Mouse (Mus musculus): ENCODE measurements around the gene Snupn. TPM values are rescaled to one million over a fixed set of nuclear protein-coding genes. Genes with fewer than 3 reads are reported as not detected.

Gene Snupn
- polyA plus RNA-seq, 1 experiment from 2014 or later = 16.5 TPM

GRCm38 (mm10) chr9:57003011-57003410 lies 52.3 kb downstream of the Snupn start:
- no peak overlapping the region for H3K27ac ChIP-seq (ENCODE audit: low read depth)
- no peak overlapping the region for H3K9ac ChIP-seq (ENCODE audit: low read length)
- no peak for DNase-seq (ENCODE audit: low spot score)
- WGBS = 58% methylated on average over 4 of the region's 4 CpGs
- H3K4me2 ChIP-seq (ENCODE audit: low read length) = no peak overlapping the region
- no peaks in the 10 kb centered on the region for H3K36me3 ChIP-seq (ENCODE audit: control insufficient read depth, insufficient read depth, low read length)
- no peak overlapping the region for H3K4me3 ChIP-seq (ENCODE audit: low read depth, low read length)
- no peaks in the 10 kb centered on the region for H3K9me3 ChIP-seq (ENCODE audit: control insufficient read depth, low read length)
- ATAC-seq (replicated peaks; ENCODE audit: low FRiP score, low TSS enrichment, low read depth) = no peak
- H3K4me1 ChIP-seq (replicated peaks; ENCODE audit: control insufficient read depth, insufficient read depth, low read length) = no peaks in the 10 kb centered on the region
- H3K27me3 ChIP-seq (replicated peaks; ENCODE audit: control insufficient read depth, insufficient read depth, low read length) = no peaks in the 10 kb centered on the region

DNA sequence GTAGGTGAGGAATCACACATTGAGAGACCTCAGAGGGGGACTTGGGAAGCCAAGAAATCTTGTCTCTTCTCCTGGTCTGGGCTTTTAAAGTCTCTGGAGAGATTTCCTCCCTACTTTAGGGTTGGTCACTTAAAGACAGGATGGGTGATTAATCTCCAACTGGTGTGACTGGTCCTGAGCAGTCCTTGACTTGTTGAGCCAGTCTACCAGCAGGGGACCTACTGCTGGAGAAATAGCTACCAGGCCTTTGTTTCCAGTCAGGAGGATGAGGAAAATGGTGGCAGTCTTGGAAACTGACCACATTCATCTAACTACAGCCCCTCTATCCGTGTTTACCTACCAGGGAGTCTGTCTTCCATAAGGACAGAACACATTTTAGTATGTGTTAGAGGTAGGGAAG lies 61.7 kb downstream of the Snupn start:
- no peak overlapping the region for H3K4me2 ChIP-seq (ENCODE audit: low read length)
- no peaks in the 10 kb centered on the region for H3K9me3 ChIP-seq (ENCODE audit: control insufficient read depth, low read length)
- H3K4me3 ChIP-seq (ENCODE audit: low read depth, low read length) = no peak overlapping the region
- 60% methylated on average over 1 of the region's 1 CpGs for WGBS
- no peaks in the 10 kb centered on the region for H3K36me3 ChIP-seq (ENCODE audit: control insufficient read depth, insufficient read depth, low read length)
- DNase-seq (ENCODE audit: low spot score) (peak; percentile 24), ATAC-seq (replicated peaks; ENCODE audit: low FRiP score, low TSS enrichment, low read depth) (no peak)
- no peak overlapping the region for H3K9ac ChIP-seq (ENCODE audit: low read length)
- no peaks in the 10 kb centered on the region for H3K4me1 ChIP-seq (replicated peaks; ENCODE audit: control insufficient read depth, insufficient read depth, low read length)
- H3K27me3 ChIP-seq (replicated peaks; ENCODE audit: control insufficient read depth, insufficient read depth, low read length) = no peaks in the 10 kb centered on the region
- H3K27ac ChIP-seq (ENCODE audit: low read depth) = no peak overlapping the region

DNA sequence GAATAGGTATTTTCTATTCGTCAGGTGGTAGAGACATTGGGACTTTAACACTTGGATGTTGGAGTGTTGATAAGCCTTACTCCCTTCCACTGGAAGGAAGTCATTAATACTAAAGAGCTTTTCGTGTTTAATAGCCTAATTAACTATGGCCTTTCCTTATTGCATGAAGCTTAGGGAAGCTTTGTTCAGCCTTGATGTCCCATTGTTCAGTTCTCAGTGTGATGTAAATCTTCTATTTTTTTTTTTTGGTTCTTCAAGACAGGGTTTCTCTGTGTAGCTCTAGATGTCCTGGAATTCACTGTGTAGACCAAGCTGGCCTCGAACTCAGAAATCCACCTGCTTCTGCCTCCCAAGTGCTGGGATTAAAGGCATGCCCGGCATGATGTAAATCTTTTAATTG lies 62.2 kb downstream of the Snupn start:
- Histone ChIP-seq H3K4me1 (replicated peaks; ENCODE audit: control insufficient read depth, insufficient read depth, low read length) (no peaks in the 10 kb centered on the region), H3K27ac (ENCODE audit: low read depth) (no peak overlapping the region), H3K9me3 (ENCODE audit: control insufficient read depth, low read length) (no peaks in the 10 kb centered on the region), H3K27me3 (replicated peaks; ENCODE audit: control insufficient read depth, insufficient read depth, low read length) (no peaks in the 10 kb centered on the region), H3K4me2 (ENCODE audit: low read length) (no peak overlapping the region), H3K4me3 (ENCODE audit: low read depth, low read length) (no peak overlapping the region), H3K36me3 (ENCODE audit: control insufficient read depth, insufficient read depth, low read length) (no peaks in the 10 kb centered on the region), H3K9ac (ENCODE audit: low read length) (no peak overlapping the region)
- WGBS = 90% methylated on average over 4 of the region's 4 CpGs
- DNase-seq (ENCODE audit: low spot score) (no peak), ATAC-seq (replicated peaks; ENCODE audit: low FRiP score, low TSS enrichment, low read depth) (no peak)

GRCm38 (mm10) chr9:57013756-57014155 lies 63.1 kb downstream of the Snupn start:
- Histone ChIP-seq H3K9ac (ENCODE audit: low read length) (no peak overlapping the region), H3K36me3 (ENCODE audit: control insufficient read depth, insufficient read depth, low read length) (no peaks in the 10 kb centered on the region), H3K4me3 (ENCODE audit: low read depth, low read length) (no peak overlapping the region), H3K27ac (ENCODE audit: low read depth) (no peak overlapping the region), H3K4me2 (ENCODE audit: low read length) (no peak overlapping the region), H3K4me1 (replicated peaks; ENCODE audit: control insufficient read depth, insufficient read depth, low read length) (no peaks in the 10 kb centered on the region), H3K27me3 (replicated peaks; ENCODE audit: control insufficient read depth, insufficient read depth, low read length) (no peaks in the 10 kb centered on the region), H3K9me3 (ENCODE audit: control insufficient read depth, low read length) (no peaks in the 10 kb centered on the region)
- WGBS = 91% methylated on average over 1 of the region's 1 CpGs
- no peak for ATAC-seq (replicated peaks; ENCODE audit: low FRiP score, low TSS enrichment, low read depth)
- DNase-seq (ENCODE audit: low spot score) = no peak

DNA sequence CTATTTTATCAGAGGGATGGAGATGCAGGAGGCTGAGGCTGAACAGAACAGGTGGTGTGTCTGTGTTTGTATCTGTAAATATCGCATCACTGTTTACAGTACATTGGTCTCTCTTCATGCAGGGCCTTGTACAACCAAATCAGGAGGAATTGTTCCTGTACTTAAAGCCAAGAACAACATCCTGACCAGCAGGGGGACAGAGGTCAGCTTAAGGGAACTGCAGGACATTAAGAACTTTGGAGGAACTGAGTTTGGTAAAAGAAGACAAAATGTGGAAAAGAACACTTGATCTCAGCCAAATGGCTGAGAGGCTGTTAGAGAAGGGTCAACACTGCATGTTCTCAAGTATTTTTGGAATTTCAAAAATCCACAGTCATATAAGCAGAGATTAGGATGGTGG lies 64.1 kb downstream of the Snupn start:
- Histone ChIP-seq H3K9me3 (ENCODE audit: control insufficient read depth, low read length) (no peaks in the 10 kb centered on the region), H3K27ac (ENCODE audit: low read depth) (no peak overlapping the region), H3K4me2 (ENCODE audit: low read length) (no peak overlapping the region), H3K4me1 (replicated peaks; ENCODE audit: control insufficient read depth, insufficient read depth, low read length) (no peaks in the 10 kb centered on the region), H3K36me3 (ENCODE audit: control insufficient read depth, insufficient read depth, low read length) (peaks cover under 1% of the 10 kb centered on the region; the same call in 1 of the 2 replicates), H3K9ac (ENCODE audit: low read length) (no peak overlapping the region), H3K27me3 (replicated peaks; ENCODE audit: control insufficient read depth, insufficient read depth, low read length) (no peaks in the 10 kb centered on the region), H3K4me3 (ENCODE audit: low read depth, low read length) (no peak overlapping the region)
- peak; percentile 6 for DNase-seq (ENCODE audit: low spot score)
- WGBS = 66% methylated on average over 1 of the region's 1 CpGs
- no peak for ATAC-seq (replicated peaks; ENCODE audit: low FRiP score, low TSS enrichment, low read depth)

DNA sequence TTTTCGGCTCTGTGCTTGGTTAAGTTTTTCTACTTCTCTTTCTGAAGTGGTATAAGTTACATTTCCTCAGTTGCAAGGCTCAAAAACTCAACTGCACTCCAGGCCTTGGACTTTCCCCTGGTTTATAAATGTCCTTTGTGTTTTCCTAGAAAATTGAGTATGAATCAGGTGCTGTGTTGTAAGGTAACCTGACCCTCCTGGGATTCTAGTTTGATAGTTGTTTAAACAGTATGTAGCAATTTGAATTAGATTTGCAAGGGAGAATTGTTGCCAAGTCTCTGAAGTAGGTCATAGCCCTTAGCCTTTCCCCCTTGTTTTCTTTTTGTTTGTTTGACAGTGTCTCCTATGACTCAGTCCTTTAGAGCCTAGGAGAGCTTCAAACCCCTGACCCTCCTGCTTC lies 67.0 kb downstream of the Snupn start:
- Histone ChIP-seq H3K27ac (ENCODE audit: low read depth) (no peak overlapping the region), H3K27me3 (replicated peaks; ENCODE audit: control insufficient read depth, insufficient read depth, low read length) (no peaks in the 10 kb centered on the region), H3K9me3 (ENCODE audit: control insufficient read depth, low read length) (no peaks in the 10 kb centered on the region), H3K4me1 (replicated peaks; ENCODE audit: control insufficient read depth, insufficient read depth, low read length) (no peaks in the 10 kb centered on the region), H3K4me3 (ENCODE audit: low read depth, low read length) (no peak overlapping the region), H3K36me3 (ENCODE audit: control insufficient read depth, insufficient read depth, low read length) (peaks cover 15% of the 10 kb centered on the region), H3K9ac (ENCODE audit: low read length) (no peak overlapping the region), H3K4me2 (ENCODE audit: low read length) (no peak overlapping the region)
- WGBS = 100% methylated on average over 1 of the region's 1 CpGs
- no peak for DNase-seq (ENCODE audit: low spot score)
- no peak for ATAC-seq (replicated peaks; ENCODE audit: low FRiP score, low TSS enrichment, low read depth)

DNA sequence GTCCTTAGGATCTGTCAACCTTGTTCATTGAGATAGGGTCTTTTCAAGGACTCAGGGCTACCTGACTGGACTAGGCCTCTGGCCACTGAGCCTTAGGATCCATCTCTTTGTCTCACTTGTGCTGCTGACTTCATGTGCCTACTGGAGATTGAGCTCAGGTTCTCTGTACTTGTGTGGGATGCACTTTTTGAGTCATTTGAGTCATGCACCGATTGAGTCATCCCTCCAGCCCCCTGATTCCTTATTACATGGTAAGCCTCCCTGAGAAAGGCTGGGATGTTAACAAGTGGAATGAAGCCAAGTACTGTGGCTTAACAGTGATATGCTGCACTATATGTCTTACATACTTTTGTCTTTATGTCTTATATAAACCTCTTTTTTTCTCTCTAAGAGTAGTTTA lies 81.1 kb downstream of the Snupn start:
- Histone ChIP-seq H3K4me2 (ENCODE audit: low read length) (no peak overlapping the region), H3K9me3 (ENCODE audit: control insufficient read depth, low read length) (no peaks in the 10 kb centered on the region), H3K36me3 (ENCODE audit: control insufficient read depth, insufficient read depth, low read length) (peaks cover 58% of the 10 kb centered on the region), H3K4me3 (ENCODE audit: low read depth, low read length) (no peak overlapping the region), H3K9ac (ENCODE audit: low read length) (no peak overlapping the region), H3K27me3 (replicated peaks; ENCODE audit: control insufficient read depth, insufficient read depth, low read length) (no peaks in the 10 kb centered on the region), H3K27ac (ENCODE audit: low read depth) (no peak overlapping the region), H3K4me1 (replicated peaks; ENCODE audit: control insufficient read depth, insufficient read depth, low read length) (no peaks in the 10 kb centered on the region)
- WGBS = 79% methylated on average over 1 of the region's 1 CpGs
- DNase-seq (ENCODE audit: low spot score) (no peak), ATAC-seq (replicated peaks; ENCODE audit: low FRiP score, low TSS enrichment, low read depth) (no peak)

Other genes with a start within 250 kb of the Snupn start
- 1.9 and 2.6 TPM in 2 replicates for gene Lingo1, start 154.4 kb upstream of the Snupn start, polyA plus RNA-seq (2014; fragmentation: Nextera tagmentation; extraction: Ambion mirVana)
- 1.6 and 1.8 TPM in 2 replicates for gene Odf3l1, start 86.2 kb upstream of the Snupn start, polyA plus RNA-seq (2014; fragmentation: Nextera tagmentation; extraction: Ambion mirVana)
- gene Cspg4, start 85.8 kb upstream of the Snupn start, polyA plus RNA-seq (2014; fragmentation: Nextera tagmentation; extraction: Ambion mirVana) = 17.6 and 21.0 TPM in 2 replicates
- gene Snx33, start 22.5 kb upstream of the Snupn start, polyA plus RNA-seq (2014; fragmentation: Nextera tagmentation; extraction: Ambion mirVana) = 5.1 and 5.8 TPM in 2 replicates
- gene Imp3, start 13.4 kb upstream of the Snupn start, polyA plus RNA-seq (2014; fragmentation: Nextera tagmentation; extraction: Ambion mirVana) = 79.9 and 82.5 TPM in 2 replicates
- gene Ptpn9, start 44.0 kb downstream of the Snupn start, polyA plus RNA-seq (2014; fragmentation: Nextera tagmentation; extraction: Ambion mirVana) = 23.5 and 24.0 TPM in 2 replicates
- 42.1 and 45.5 TPM in 2 replicates for gene Sin3a, start 121.2 kb downstream of the Snupn start, polyA plus RNA-seq (2014; fragmentation: Nextera tagmentation; extraction: Ambion mirVana)
- 35.4 and 41.8 TPM in 2 replicates for gene Man2c1, start 179.8 kb downstream of the Snupn start, polyA plus RNA-seq (2014; fragmentation: Nextera tagmentation; extraction: Ambion mirVana)
- gene Neil1, start 197.4 kb downstream of the Snupn start, polyA plus RNA-seq (2014; fragmentation: Nextera tagmentation; extraction: Ambion mirVana) = 6.3 and 7.8 TPM in 2 replicates
- 94.0 and 107 TPM in 2 replicates for gene Commd4, start 207.5 kb downstream of the Snupn start, polyA plus RNA-seq (2014; fragmentation: Nextera tagmentation; extraction: Ambion mirVana)